Mouse (Mus musculus) forebrain, embryonic 11.5 days (tissue): ENCODE results near the gene Fam234b. TPM values are rescaled to one million over a fixed set of nuclear protein-coding genes. Genes with fewer than 3 reads are reported as not detected.
A peak's percentile ranks its signal among the peaks of the same experiment; 100 is the strongest.

ENCODE experiments used
- ATAC-seq: fragments of 200-750 bp; cut with Nextera tagmentation; replicated peaks from 2 replicates; pipeline ENCODE4 v1.8.0; 2017; ENCODE audit warnings: moderate TSS enrichment; ENCODE audit not compliant: low FRiP score
- DNase-seq: peaks from one replicate; pipeline ENCODE4 v3.0.0-alpha.2; 2017; ENCODE audit warnings: low spot score
- H3K27ac ChIP-seq: fragments of 300-500 bp; sonication (generic); 2 replicates; pipeline ENCODE4 v1.5.1; 2014; ENCODE audit warnings: low read depth, low read length
- H3K27me3 ChIP-seq: fragments of 300-500 bp; sonication (generic); 2 replicates; pipeline ENCODE4 v1.6.1; 2014; ENCODE audit warnings: mild to moderate bottlenecking, low read length, mixed read lengths; ENCODE audit not compliant: control insufficient read depth, insufficient read depth
- H3K36me3 ChIP-seq: fragments of 300-500 bp; sonication (generic); 2 replicates; pipeline ENCODE4 v1.6.1; 2014; ENCODE audit warnings: mild to moderate bottlenecking, low read length, moderate library complexity, mixed read lengths; ENCODE audit not compliant: control insufficient read depth, insufficient read depth
- H3K4me1 ChIP-seq: fragments of 300-500 bp; sonication (generic); replicated peaks from 2 replicates; pipeline ENCODE4 v1.6.1; 2014; ENCODE audit warnings: low read length, mixed read lengths; ENCODE audit not compliant: control insufficient read depth, insufficient read depth
- H3K4me2 ChIP-seq: fragments of 300-500 bp; sonication (generic); 2 replicates; pipeline ENCODE4 v1.6.1; 2014; ENCODE audit warnings: low read depth, mild to moderate bottlenecking, low read length, moderate library complexity, mixed read lengths; ENCODE audit not compliant: severe bottlenecking
- H3K4me3 ChIP-seq: fragments of 300-500 bp; sonication (generic); 2 replicates; pipeline ENCODE4 v1.5.1; 2014; ENCODE audit warnings: low read depth, low read length
- H3K9ac ChIP-seq: fragments of 300-500 bp; sonication (generic); 2 replicates; pipeline ENCODE4 v1.6.1; 2014; ENCODE audit warnings: low read length
- H3K9me3 ChIP-seq: fragments of 300-500 bp; sonication (generic); 2 replicates; pipeline ENCODE4 v1.6.1; 2016; ENCODE audit warnings: low read length, mixed read lengths; ENCODE audit not compliant: control insufficient read depth
- WGBS: fragments of 180-500 bp; shearing (Covaris S2); extraction: QIAGEN DNeasy Blood & Tissue Kit; methylation state at CpG from one replicate; pipeline ENCODE4 v1.1.7; 2014; 5-methylcytosine and 5-hydroxymethylcytosine counted together
- polyA plus RNA-seq: library from polyadenylated mRNA; unstranded; fragments of >200 nt; fragmentation: Nextera tagmentation; extraction: Ambion mirVana; gene quantifications from 2 replicates; pipeline ENCODE4 v1.2.1, GENCODE M21; 2014

Fam234b gene
- polyA plus RNA-seq, result 34.2 and 37.7 TPM in 2 replicates

GRCm38 (mm10) chr6:135197921-135198532 lies at the start of gene Fam234b, which contains the start of gene Hebp1:
Gene Fam234b (plus strand): TSS chr6:135197977.
Gene Hebp1 (minus strand): TSS chr6:135198022.
- Histone ChIP-seq H3K27me3 (no peaks in the 10 kb centered on the region), H3K9ac (peak within 1 kb of the TSS; percentile 89), H3K9me3 (no peaks in the 10 kb centered on the region), H3K36me3 (no peaks in the 10 kb centered on the region), H3K4me2 (peak within 1 kb of the TSS; percentile 89), H3K4me3 (peak within 1 kb of the TSS; percentile 84), H3K27ac (0 out of 2 replicates have a peak within 1 kb of the TSS, but pooled peaks have one; percentile 21), H3K4me1 (no peaks in the 10 kb centered on the region; the same call in 1 of the 2 replicates)
- ATAC-seq, result peak; percentile 92
- under 1% methylated on average over 52 of the region's 52 CpGs for WGBS
- peak; percentile 91 for DNase-seq

GRCm38 (mm10) chr6:135148506-135148905 lies 49.3 kb upstream of the Fam234b start:
- peak; percentile 14; the same call in 1 of the 2 replicates for ATAC-seq
- peak; percentile 67 for DNase-seq
- H3K27ac ChIP-seq, result no peak overlapping the region

GRCm38 (mm10) chr6:135149175-135149574 lies 48.6 kb upstream of the Fam234b start:
- H3K36me3 ChIP-seq, result no peaks in the 10 kb centered on the region
- H3K4me1 ChIP-seq, result no peaks in the 10 kb centered on the region
- no peak overlapping the region for H3K9ac ChIP-seq
- no peaks in the 10 kb centered on the region for H3K27me3 ChIP-seq
- no peak for DNase-seq
- H3K4me3 ChIP-seq, result no peak overlapping the region
- H3K9me3 ChIP-seq, result no peaks in the 10 kb centered on the region
- no peak overlapping the region for H3K27ac ChIP-seq
- no peak overlapping the region for H3K4me2 ChIP-seq
- WGBS, result 81% methylated on average over 4 of the region's 4 CpGs
- ATAC-seq, result no peak

More at GRCm38 (mm10) chr6:135148506-135148905, 49.3 kb upstream of the Fam234b start:
- H3K4me1 ChIP-seq, result no peaks in the 10 kb centered on the region
- no peak overlapping the region for H3K4me2 ChIP-seq
- WGBS, result 30% methylated on average over 1 of the region's 1 CpGs
- no peak overlapping the region for H3K9ac ChIP-seq
- H3K36me3 ChIP-seq, result no peaks in the 10 kb centered on the region
- H3K27me3 ChIP-seq, result no peaks in the 10 kb centered on the region
- H3K9me3 ChIP-seq, result no peaks in the 10 kb centered on the region
- no peak overlapping the region for H3K4me3 ChIP-seq

GRCm38 (mm10) chr6:135149722-135150121 lies 48.1 kb upstream of the Fam234b start:
- 79% methylated on average over 4 of the region's 4 CpGs for WGBS
- ATAC-seq, result no peak
- no peaks in the 10 kb centered on the region for H3K9me3 ChIP-seq

GRCm38 (mm10) chr6:135150311-135150710 lies 47.5 kb upstream of the Fam234b start:
- DNase-seq, result peak; percentile 70
- H3K9me3 ChIP-seq, result no peaks in the 10 kb centered on the region
- no peaks in the 10 kb centered on the region for H3K27me3 ChIP-seq
- no peak overlapping the region for H3K9ac ChIP-seq
- H3K27ac ChIP-seq, result no peak overlapping the region
- no peak overlapping the region for H3K4me2 ChIP-seq
- ATAC-seq, result no peak
- WGBS, result 42% methylated on average over 5 of the region's 5 CpGs
- H3K4me1 ChIP-seq, result no peaks in the 10 kb centered on the region
- H3K36me3 ChIP-seq, result no peaks in the 10 kb centered on the region
- no peak overlapping the region for H3K4me3 ChIP-seq

More at GRCm38 (mm10) chr6:135149722-135150121, 48.1 kb upstream of the Fam234b start:
- H3K4me3 ChIP-seq, result no peak overlapping the region
- no peaks in the 10 kb centered on the region for H3K27me3 ChIP-seq
- no peaks in the 10 kb centered on the region for H3K36me3 ChIP-seq
- H3K27ac ChIP-seq, result no peak overlapping the region
- no peak for DNase-seq
- no peak overlapping the region for H3K4me2 ChIP-seq
- H3K4me1 ChIP-seq, result no peaks in the 10 kb centered on the region
- no peak overlapping the region for H3K9ac ChIP-seq

GRCm38 (mm10) chr6:135153719-135154118 lies 44.1 kb upstream of the Fam234b start:
- Histone ChIP-seq H3K4me3 (no peak overlapping the region), H3K9me3 (no peaks in the 10 kb centered on the region), H3K9ac (no peak overlapping the region), H3K27ac (no peak overlapping the region), H3K4me2 (no peak overlapping the region), H3K4me1 (no peaks in the 10 kb centered on the region), H3K36me3 (no peaks in the 10 kb centered on the region), H3K27me3 (no peaks in the 10 kb centered on the region)
- ATAC-seq, result no peak
- DNase-seq, result no peak
- 89% methylated on average over 5 of the region's 5 CpGs for WGBS

GRCm38 (mm10) chr6:135156597-135156996 lies 41.2 kb upstream of the Fam234b start:
- Histone ChIP-seq H3K4me2 (no peak overlapping the region), H3K4me1 (no peaks in the 10 kb centered on the region), H3K9me3 (no peaks in the 10 kb centered on the region), H3K27me3 (no peaks in the 10 kb centered on the region), H3K36me3 (no peaks in the 10 kb centered on the region), H3K9ac (no peak overlapping the region), H3K27ac (no peak overlapping the region), H3K4me3 (no peak overlapping the region)
- DNase-seq, result no peak
- ATAC-seq, result no peak
- 85% methylated on average over 8 of the region's 8 CpGs for WGBS

- H3K4me1 ChIP-seq, result no peaks in the 10 kb centered on the region
These were observed 40.3 kb upstream of the Fam234b start for GRCm38 (mm10) chr6:135157496-135157895.

GRCm38 (mm10) chr6:135158509-135158908 lies 39.3 kb upstream of the Fam234b start:
- H3K9me3 ChIP-seq, result no peaks in the 10 kb centered on the region
- no peaks in the 10 kb centered on the region for H3K27me3 ChIP-seq
- H3K36me3 ChIP-seq, result no peaks in the 10 kb centered on the region
- H3K9ac ChIP-seq, result no peak overlapping the region
- 28% methylated on average over 4 of the region's 4 CpGs for WGBS
- H3K4me1 ChIP-seq, result no peaks in the 10 kb centered on the region
- DNase-seq, result no peak
- no peak overlapping the region for H3K4me3 ChIP-seq
- no peak overlapping the region for H3K4me2 ChIP-seq
- ATAC-seq, result no peak
- no peak overlapping the region for H3K27ac ChIP-seq

More at GRCm38 (mm10) chr6:135157496-135157895, 40.3 kb upstream of the Fam234b start:
- DNase-seq, result no peak
- H3K36me3 ChIP-seq, result no peaks in the 10 kb centered on the region
- no peaks in the 10 kb centered on the region for H3K9me3 ChIP-seq
- WGBS, result 83% methylated on average over 4 of the region's 4 CpGs
- H3K27me3 ChIP-seq, result no peaks in the 10 kb centered on the region
- no peak overlapping the region for H3K27ac ChIP-seq
- H3K4me2 ChIP-seq, result no peak overlapping the region
- ATAC-seq, result no peak
- no peak overlapping the region for H3K4me3 ChIP-seq
- no peak overlapping the region for H3K9ac ChIP-seq
